Mouse (Mus musculus) stomach, embryonic 14.5 days (tissue): ENCODE data around the gene Mgat4a. TPM values are rescaled to one million over a fixed set of nuclear protein-coding genes. Genes with fewer than 3 reads are reported as not detected.
"Not testable (repeated sequence)": the region's sequence is repeated elsewhere in the genome, so short reads cannot be mapped to it uniquely, and the experiment has no call there.

Experiments used
- ATAC-seq: fragments of 200-750 bp; cut with Nextera tagmentation; 2 replicates; pipeline ENCODE4 v1.8.0; 2017; ENCODE audit warnings: low read depth, moderate TSS enrichment; ENCODE audit not compliant: insufficient number of reproducible peaks, insufficient read depth, low FRiP score
- H3K27ac ChIP-seq: fragments of 300-500 bp; sonication (generic); 2 replicates; pipeline ENCODE4 v1.5.1; 2014; ENCODE audit warnings: mild to moderate bottlenecking, low read length, moderate library complexity, mixed read lengths
- H3K27me3 ChIP-seq: fragments of 300-500 bp; sonication (generic); 2 replicates; pipeline ENCODE4 v1.6.1; 2014; ENCODE audit warnings: low read length, control low read depth, mixed read lengths; ENCODE audit not compliant: control insufficient read depth, insufficient read depth
- H3K36me3 ChIP-seq: fragments of 300-500 bp; sonication (generic); 2 replicates; pipeline ENCODE4 v1.6.1; 2014; ENCODE audit warnings: mild to moderate bottlenecking, control low read depth, low read length, moderate library complexity, mixed read lengths; ENCODE audit not compliant: control insufficient read depth, insufficient read depth
- H3K4me1 ChIP-seq: fragments of 300-500 bp; sonication (generic); 2 replicates; pipeline ENCODE4 v1.6.1; 2014; ENCODE audit warnings: low read length, control low read depth, mixed read lengths; ENCODE audit not compliant: control insufficient read depth, insufficient read depth
- H3K4me2 ChIP-seq: fragments of 300-500 bp; sonication (generic); replicated peaks from 2 replicates; pipeline ENCODE4 v1.6.1; 2014; ENCODE audit warnings: low read depth, low read length, control low read depth
- H3K4me3 ChIP-seq: fragments of 300-500 bp; sonication (generic); 2 replicates; pipeline ENCODE4 v1.5.1; 2014; ENCODE audit warnings: low read depth, low read length, control low read depth
- H3K9ac ChIP-seq: fragments of 300-500 bp; sonication (generic); replicated peaks from 2 replicates; pipeline ENCODE4 v1.6.1; 2014; ENCODE audit warnings: low read depth, mild to moderate bottlenecking, control low read depth, low read length, moderate library complexity, mixed read lengths
- H3K9me3 ChIP-seq: fragments of 300-500 bp; sonication (generic); 2 replicates; pipeline ENCODE4 v1.6.1; 2016; ENCODE audit warnings: low read depth, low read length, control low read depth; ENCODE audit not compliant: control insufficient read depth
- WGBS: fragments of 180-500 bp; shearing (Covaris S2); extraction: QIAGEN DNeasy Blood & Tissue Kit; methylation state at CpG from one replicate; pipeline ENCODE4 v1.1.7; 2014; 5-methylcytosine and 5-hydroxymethylcytosine counted together
- polyA plus RNA-seq: library from polyadenylated mRNA; unstranded; fragments of >200 nt; fragmentation: Nextera tagmentation; extraction: Ambion mirVana; gene quantifications from 2 replicates; pipeline ENCODE4 v1.2.1, GENCODE M21; 2014

Gene Mgat4a
- polyA plus RNA-seq, 1 experiment from 2014 or later, result 16.4 TPM

DNA sequence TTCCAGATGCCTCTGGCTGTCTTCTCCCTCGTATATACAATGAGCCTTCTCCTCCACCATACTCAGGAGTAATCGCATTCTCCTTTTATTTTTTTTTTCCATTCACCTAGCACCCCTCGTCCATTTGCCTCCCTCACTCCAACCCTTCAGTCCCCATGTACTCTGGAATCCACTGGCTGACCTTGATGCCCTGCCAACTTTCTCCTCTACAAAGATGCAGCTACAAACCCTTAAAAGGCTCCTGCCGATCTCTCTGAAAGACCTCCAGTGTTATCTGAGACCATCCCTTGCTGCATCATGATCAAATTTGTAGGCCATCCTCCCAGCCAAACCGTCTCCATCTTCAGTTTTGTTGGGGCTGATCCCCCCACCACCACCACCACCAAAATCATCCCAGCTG lies 31.4 kb downstream of the Mgat4a start:
- H3K4me2 ChIP-seq, result no peak overlapping the region
- peaks cover 3% of the 10 kb centered on the region; the same call in 1 of the 2 replicates for H3K9me3 ChIP-seq
- no peaks in the 10 kb centered on the region for H3K27me3 ChIP-seq
- H3K27ac ChIP-seq, result no peak overlapping the region
- H3K4me3 ChIP-seq, result no peak overlapping the region
- no peaks in the 10 kb centered on the region for H3K36me3 ChIP-seq
- 82% methylated on average over 5 of the region's 5 CpGs for WGBS
- peaks cover 19% of the 10 kb centered on the region for H3K4me1 ChIP-seq
- ATAC-seq, result no peak
- H3K9ac ChIP-seq, result no peak overlapping the region

DNA sequence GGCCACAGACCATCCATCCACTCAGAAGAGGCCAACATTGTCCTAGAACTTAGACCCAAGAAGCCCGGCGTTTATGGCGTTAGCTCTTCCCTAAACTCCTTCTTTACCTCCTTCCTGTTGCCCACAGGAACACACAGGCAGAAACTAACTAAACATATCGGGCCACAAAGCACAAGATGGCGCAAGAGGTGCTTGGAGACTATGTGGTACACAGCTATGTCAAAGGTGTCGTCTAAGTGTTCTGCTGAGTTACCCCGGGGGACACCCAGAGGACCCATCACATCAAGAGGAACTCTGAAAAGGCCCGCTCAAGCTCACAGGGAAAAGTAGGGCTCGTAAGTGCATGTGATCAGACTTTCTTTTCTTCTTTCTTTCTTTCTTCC lies 35.5 kb downstream of the Mgat4a start:
- ATAC-seq, result no peak

DNA sequence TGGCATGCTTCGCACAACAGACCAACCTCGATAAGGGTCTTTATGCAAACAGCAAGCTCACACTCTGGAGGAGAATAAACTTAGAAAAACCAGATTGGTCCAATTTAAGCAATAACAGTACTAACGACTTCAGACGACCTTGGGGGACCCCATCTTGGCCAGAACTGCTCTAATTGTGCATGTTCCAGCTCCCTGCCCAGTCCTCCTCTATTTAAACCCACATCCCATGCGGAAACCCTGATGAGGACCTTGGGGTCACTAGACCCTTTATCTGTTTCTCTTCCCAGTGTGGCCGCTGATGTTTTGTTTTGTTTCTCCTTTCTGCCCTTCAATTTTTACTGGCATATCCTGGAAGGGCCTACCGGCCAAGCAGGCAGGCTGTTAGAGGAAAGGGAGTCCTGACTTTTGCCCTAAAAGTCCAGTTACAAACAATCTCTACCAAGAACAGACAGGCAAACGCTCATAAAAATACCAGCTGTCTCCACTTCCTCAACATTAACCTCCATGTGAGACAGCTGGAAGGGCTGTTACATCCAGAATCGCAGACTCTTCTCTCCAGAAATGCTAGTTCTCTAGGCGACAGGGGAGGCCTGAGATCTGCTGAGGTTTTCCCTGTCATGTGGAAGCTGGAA lies 36.0 kb downstream of the Mgat4a start:
- no peak for ATAC-seq
- no peak overlapping the region for H3K9ac ChIP-seq
- WGBS, result 46% methylated on average over 10 of the region's 10 CpGs
- H3K4me2 ChIP-seq, result no peak overlapping the region
- H3K36me3 ChIP-seq, result no peaks in the 10 kb centered on the region
- H3K4me3 ChIP-seq, result no peak overlapping the region
- H3K27ac ChIP-seq, result no peak overlapping the region; the same call in 1 of the 2 replicates
- H3K27me3 ChIP-seq, result no peaks in the 10 kb centered on the region
- H3K9me3 ChIP-seq, result peaks cover 3% of the 10 kb centered on the region; the same call in 1 of the 2 replicates
- H3K4me1 ChIP-seq, result peaks cover 14% of the 10 kb centered on the region; the same call in 1 of the 2 replicates

More for the DNA sequence above, 35.5 kb downstream of the Mgat4a start:
- H3K9me3 ChIP-seq, result peaks cover 3% of the 10 kb centered on the region; the same call in 1 of the 2 replicates
- no peak overlapping the region for H3K4me3 ChIP-seq
- H3K36me3 ChIP-seq, result no peaks in the 10 kb centered on the region
- H3K4me1 ChIP-seq, result peaks cover 14% of the 10 kb centered on the region; the same call in 1 of the 2 replicates
- H3K27ac ChIP-seq, result no peak overlapping the region; the same call in 1 of the 2 replicates
- no peaks in the 10 kb centered on the region for H3K27me3 ChIP-seq
- H3K9ac ChIP-seq, result no peak overlapping the region
- H3K4me2 ChIP-seq, result no peak overlapping the region
- WGBS, result 92% methylated on average over 9 of the region's 9 CpGs

DNA sequence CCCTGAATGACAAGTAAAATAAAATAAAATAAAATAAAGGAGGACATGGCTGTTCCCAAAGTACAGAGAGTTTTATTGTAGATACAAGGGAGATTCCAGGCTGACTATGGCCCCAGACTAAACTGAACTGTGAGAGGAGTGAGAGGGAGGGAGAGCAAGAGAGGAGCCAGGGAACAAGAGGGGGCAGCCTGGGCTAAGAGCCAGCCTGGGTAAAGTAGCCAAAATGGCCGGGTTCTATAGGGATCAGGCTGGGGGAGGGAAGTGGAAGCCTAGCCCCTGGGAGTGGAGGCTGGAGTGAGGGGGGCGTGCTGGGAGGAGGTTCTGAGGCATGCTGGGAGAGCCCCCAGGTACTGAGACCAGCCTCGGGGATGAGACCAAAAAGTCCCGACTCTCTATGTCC lies 37.2 kb downstream of the Mgat4a start:
- peak; percentile 42; the same call in 1 of the 2 replicates for ATAC-seq
- no peak overlapping the region for H3K9ac ChIP-seq
- no peak overlapping the region for H3K27ac ChIP-seq
- H3K36me3 ChIP-seq, result no peaks in the 10 kb centered on the region
- H3K4me3 ChIP-seq, result no peak overlapping the region
- 73% methylated on average over 4 of the region's 4 CpGs for WGBS
- H3K27me3 ChIP-seq, result no peaks in the 10 kb centered on the region
- peaks cover 3% of the 10 kb centered on the region; the same call in 1 of the 2 replicates for H3K9me3 ChIP-seq
- peaks cover 14% of the 10 kb centered on the region; the same call in 1 of the 2 replicates for H3K4me1 ChIP-seq
- H3K4me2 ChIP-seq, result no peak overlapping the region

DNA sequence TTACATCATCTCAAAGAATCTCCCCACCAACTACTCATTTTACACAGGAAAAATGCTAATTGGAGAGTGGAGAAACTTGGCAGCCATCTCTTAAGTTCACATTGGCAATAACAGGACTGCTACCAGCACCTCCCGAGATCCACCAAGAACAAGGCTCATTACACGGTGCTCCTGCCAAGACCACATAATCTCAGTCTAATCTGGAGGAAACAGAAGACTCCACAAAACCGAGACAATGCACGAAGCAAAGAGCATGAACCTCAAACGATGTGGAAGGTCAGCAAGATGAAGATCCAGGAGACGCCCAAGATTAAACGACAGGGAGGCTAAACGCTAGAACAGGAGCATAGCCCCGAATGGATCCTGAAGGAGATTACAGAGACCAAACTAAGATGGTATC lies 38.5 kb downstream of the Mgat4a start:
- Histone ChIP-seq H3K27me3 (no peaks in the 10 kb centered on the region), H3K36me3 (no peaks in the 10 kb centered on the region), H3K4me1 (peaks cover 14% of the 10 kb centered on the region; the same call in 1 of the 2 replicates), H3K4me3 (no peak overlapping the region), H3K27ac (no peak overlapping the region), H3K4me2 (no peak overlapping the region), H3K9ac (no peak overlapping the region), H3K9me3 (peaks cover 3% of the 10 kb centered on the region; the same call in 1 of the 2 replicates)
- WGBS, result 88% methylated on average over 9 of the region's 9 CpGs
- ATAC-seq, result no peak

DNA sequence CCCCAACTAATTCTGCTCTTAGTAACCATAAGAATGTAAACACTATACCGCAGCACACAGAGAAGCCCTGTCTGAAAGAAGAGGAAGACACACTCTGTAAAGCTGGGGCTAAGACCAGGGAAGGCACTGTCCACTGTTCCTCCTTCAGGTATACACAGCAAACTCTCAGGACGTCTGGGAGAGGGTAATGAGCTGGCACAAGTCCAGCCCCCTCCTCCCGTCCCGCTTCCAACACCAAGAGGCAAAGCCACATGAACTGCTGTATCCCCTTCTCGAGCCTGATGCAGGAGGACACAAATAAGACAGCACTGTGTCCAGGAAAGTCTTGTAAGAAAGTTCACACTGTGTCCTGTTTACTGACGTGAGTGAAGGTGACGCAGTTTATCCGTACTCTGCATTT lies 40.1 kb downstream of the Mgat4a start:
- Histone ChIP-seq H3K4me3 (no peak overlapping the region), H3K27ac (no peak overlapping the region), H3K27me3 (no peaks in the 10 kb centered on the region), H3K4me1 (peaks cover 14% of the 10 kb centered on the region; the same call in 1 of the 2 replicates), H3K9ac (no peak overlapping the region), H3K36me3 (no peaks in the 10 kb centered on the region), H3K4me2 (no peak overlapping the region), H3K9me3 (no peaks in the 10 kb centered on the region)
- no peak for ATAC-seq
- 30% methylated on average over 8 of the region's 8 CpGs for WGBS

DNA sequence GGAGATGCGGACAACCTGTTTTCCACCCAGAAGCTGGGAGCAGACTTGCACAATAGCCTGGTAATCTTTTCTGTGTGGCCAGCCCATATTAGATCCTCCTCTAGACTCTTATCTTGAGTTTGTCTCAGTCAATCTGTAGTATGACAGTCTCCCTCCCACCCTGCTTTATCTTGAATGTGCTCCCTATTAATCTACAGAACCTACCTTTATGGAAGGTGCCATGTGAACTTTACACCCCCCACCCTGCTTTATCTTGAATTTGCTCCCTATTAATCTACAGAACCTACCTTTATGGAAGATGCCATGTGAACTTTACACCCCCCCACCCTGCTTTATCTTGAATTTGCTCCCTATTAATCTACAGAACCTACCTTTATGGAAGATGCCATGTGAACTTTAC lies 41.4 kb downstream of the Mgat4a start:
- H3K4me3 ChIP-seq, H3K4me1 ChIP-seq, ATAC-seq, H3K27me3 ChIP-seq, H3K27ac ChIP-seq, H3K36me3 ChIP-seq, H3K9me3 ChIP-seq, H3K9ac ChIP-seq, H3K4me2 ChIP-seq: not testable (repeated sequence)
- WGBS, result 88% methylated on average over 1 of the region's 1 CpGs

DNA sequence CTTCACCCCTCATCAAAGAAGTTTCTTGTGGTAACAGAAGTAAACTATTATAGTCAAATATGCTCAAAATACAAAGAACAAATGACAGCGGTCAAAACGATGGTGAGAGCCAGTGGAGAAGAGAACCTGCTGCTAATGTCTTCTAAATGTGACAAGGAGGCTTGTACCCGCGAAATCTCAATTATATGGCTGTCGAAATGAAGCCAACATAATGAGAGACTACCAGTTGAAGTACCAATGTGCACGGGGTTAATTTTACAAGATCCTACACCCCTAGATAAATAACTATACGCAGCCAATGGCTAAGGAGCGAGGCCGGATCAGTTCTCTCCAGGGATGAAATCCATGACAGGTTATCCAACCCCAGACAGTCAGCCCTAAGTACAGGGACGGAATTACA lies 41.9 kb downstream of the Mgat4a start:
- Histone ChIP-seq H3K36me3 (no peaks in the 10 kb centered on the region), H3K4me1 (peaks cover 6% of the 10 kb centered on the region; the same call in 1 of the 2 replicates), H3K27ac (no peak overlapping the region), H3K9me3 (no peaks in the 10 kb centered on the region), H3K9ac (no peak overlapping the region), H3K4me3 (no peak overlapping the region), H3K4me2 (no peak overlapping the region), H3K27me3 (no peaks in the 10 kb centered on the region)
- 78% methylated on average over 10 of the region's 10 CpGs for WGBS
- ATAC-seq, result no peak
